Comparison of ENCODE assay signal across 19 mouse cellular contexts in genomic region chr9:118890149-118890548, GRCm38 (mm10). TPM values are rescaled to one million over a fixed set of nuclear protein-coding genes. Genes with fewer than 3 reads are reported as not detected.
DNase-seq lines count a peak whose midpoint lies in the region; ATAC-seq and TF ChIP-seq lines count a peak whose summit lies in the region.
"Had no signal": no experiment of that assay in that cellular context is flagged by ENCODE, and none has a peak within 500 bp of the region (broad histone marks: within the 10 kb centered on the region; RNA-seq: fewer than 3 reads in every experiment).

No protein-coding gene starts in this region.

- ATAC-seq in heart, embryonic 13.5 days (ENCODE audit: extremely low read depth, insufficient number of reproducible peaks, low FRiP score, low TSS enrichment), result no peak
- no peak for ATAC-seq in forebrain, embryonic 15.5 days (replicated peaks)
- ATAC-seq: forebrain, embryonic 16.5 days had no signal

- H3K27me3 ChIP-seq in heart, embryonic 13.5 days (replicated peaks), result no peaks in the 10 kb centered on the region
- no peaks in the 10 kb centered on the region for H3K27me3 ChIP-seq in thymus, adult 2 months (ENCODE audit: control insufficient read depth, insufficient read depth, low read length)
- H3K27me3 ChIP-seq in forebrain, embryonic 15.5 days, result no peaks in the 10 kb centered on the region
- H3K27me3 ChIP-seq: hindbrain, embryonic 13.5 days; lung, embryonic 15.5 days; neural tube, embryonic 13.5 days had no signal

- intact Hi-C loops in heart, postnatal 36 days (cut with DNase I), result no loop called here

- no peak overlapping the region for H3K9ac ChIP-seq in heart, embryonic 13.5 days
- H3K9ac ChIP-seq in forebrain, embryonic 15.5 days (replicated peaks), result no peak overlapping the region
- H3K9ac ChIP-seq: hindbrain, embryonic 13.5 days; lung, embryonic 15.5 days; neural tube, embryonic 13.5 days had no signal

- TF ChIP-seq CTCF in thymus, adult 2 months (IDR thresholded peaks at IDR 0.05; ENCODE audit: borderline replicate concordance, control insufficient read depth, extremely low read depth, insufficient read depth, low read length, poor library complexity), result no peak

- peak overlapping the region; percentile 43; the same call in 1 of the 2 replicates for H3K27ac ChIP-seq in heart, embryonic 13.5 days (replicated peaks)
- H3K27ac ChIP-seq in thymus, adult 2 months (ENCODE audit: control insufficient read depth, insufficient read depth, low read length), result no peak overlapping the region
- no peak overlapping the region for H3K27ac ChIP-seq in forebrain, embryonic 15.5 days (replicated peaks)
- H3K27ac ChIP-seq: hindbrain, embryonic 13.5 days; layer of hippocampus, adult 2 months; neural tube, embryonic 13.5 days had no signal

- no peak for TF ChIP-seq POLR2A in thymus, adult 2 months (IDR thresholded peaks at IDR 0.05; ENCODE audit: control insufficient read depth, extremely low read depth, insufficient read depth, low read length, poor library complexity)

- H3K36me3 ChIP-seq in heart, embryonic 13.5 days, result peaks cover 32% of the 10 kb centered on the region
- H3K36me3 ChIP-seq in thymus, adult 2 months (ENCODE audit: control insufficient read depth, insufficient read depth, low read length), result no peaks in the 10 kb centered on the region
- H3K36me3 ChIP-seq in forebrain, embryonic 15.5 days, result no peaks in the 10 kb centered on the region
- H3K36me3 ChIP-seq: hindbrain, embryonic 13.5 days; neural tube, embryonic 13.5 days had no signal

- H3K4me2 ChIP-seq in heart, embryonic 13.5 days, result no peak overlapping the region
- H3K4me2 ChIP-seq in forebrain, embryonic 15.5 days (replicated peaks), result no peak overlapping the region
- H3K4me2 ChIP-seq: heart, embryonic 11.5 days; hindbrain, embryonic 13.5 days; liver, embryonic 11.5 days; lung, embryonic 15.5 days; neural tube, embryonic 13.5 days had no signal

- DNase-seq in heart, postnatal 36 days, result no peak
- DNase-seq in CD4-positive, CD25-positive, alpha-beta regulatory T cell, adult 2 months (ENCODE audit: low read depth, low spot score), result peak; percentile 65
- peak; percentile 45 for DNase-seq in induced T-regulatory cell, adult 2 months (ENCODE audit: low read depth)
- DNase-seq in thymus, adult 2 months, result peak; percentile 27
- no peak for DNase-seq in frontal cortex, postnatal 36 days (ENCODE audit: low spot score in 2 of 2)
- DNase-seq in frontal cortex, postnatal 10 days (ENCODE audit: low spot score in 2 of 2), result no peak
- DNase-seq: adrenal gland, adult 8-10 months; gastrocnemius, postnatal 36 days; kidney, adult 11 months; right cerebral cortex, postnatal 4 days had no signal

- no peaks in the 10 kb centered on the region for H3K9me3 ChIP-seq in heart, embryonic 13.5 days
- H3K9me3 ChIP-seq in forebrain, embryonic 15.5 days, result no peaks in the 10 kb centered on the region
- H3K9me3 ChIP-seq: hindbrain, embryonic 13.5 days; lung, embryonic 15.5 days; neural tube, embryonic 13.5 days had no signal

- 75% methylated on average over 4 of the region's 4 CpGs for WGBS in heart, embryonic 13.5 days
- WGBS in thymus, adult 2 months, result 16% methylated on average over 4 of the region's 4 CpGs
- 80% methylated on average over 4 of the region's 4 CpGs for WGBS in forebrain, embryonic 15.5 days

- H3K4me1 ChIP-seq in heart, embryonic 13.5 days, result peaks cover 25% of the 10 kb centered on the region
- peaks cover 4% of the 10 kb centered on the region for H3K4me1 ChIP-seq in thymus, adult 2 months (replicated peaks; ENCODE audit: control insufficient read depth, insufficient read depth, low read length)
- peaks cover 6% of the 10 kb centered on the region for H3K4me1 ChIP-seq in forebrain, embryonic 15.5 days

- H3K4me3 ChIP-seq in heart, embryonic 13.5 days, result no peak overlapping the region
- H3K4me3 ChIP-seq in thymus, adult 2 months (ENCODE audit: control insufficient read depth, insufficient read depth, low read length), result no peak overlapping the region
- no peak overlapping the region for H3K4me3 ChIP-seq in forebrain, embryonic 15.5 days
- H3K4me3 ChIP-seq: hindbrain, embryonic 13.5 days; layer of hippocampus, adult 2 months; lung, embryonic 15.5 days; neural tube, embryonic 13.5 days had no signal

RNA-seq across cellular contexts. Expression of gene Ctdspl, which starts 36.1 kb away (rescaled TPM):
- 6.8 and 8.2 TPM in 2 replicates for polyA plus RNA-seq in heart, embryonic 13.5 days (2015; fragmentation: Nextera tagmentation; extraction: Ambion mirVana)
- 10 to 100 TPM; 11.2 to 11.3 TPM for total RNA-seq in heart, postnatal 36 days (2021)
- polyA plus RNA-seq in thymus, adult 2 months (2012; rRNA removed), result 9.3 and 10.6 TPM in 2 replicates
- polyA plus RNA-seq in forebrain, embryonic 15.5 days (2015; fragmentation: Nextera tagmentation; extraction: Ambion mirVana), result 5.6 and 7.7 TPM in 2 replicates

Comparison
In these comparisons a context has a peak if more than half of its experiments do, and no peak if none do; other contexts are left out.
1. DNase-seq: peak in CD4-positive, CD25-positive, alpha-beta regulatory T cell, adult 2 months (single experiment), induced T-regulatory cell, adult 2 months (single experiment) and thymus, adult 2 months (single experiment); none in heart, postnatal 36 days (0 of 2), frontal cortex, postnatal 36 days (0 of 2) and frontal cortex, postnatal 10 days (0 of 2).